Mouse (Mus musculus) hindbrain, embryonic 16.5 days (tissue): ENCODE measurements at regions not wholly inside any gene's neighbourhood (a gene's known extent, or its start where the extent isn't known, plus 50 kb on each side); places are given as distances from the start of the nearest gene placed in this dataset.

Experiments used
- ATAC-seq: fragments of 200-750 bp; cut with Nextera tagmentation; 2 replicates; pipeline ENCODE4 v1.8.0; 2017; ENCODE audit warnings: moderate TSS enrichment, moderate library complexity
- H3K27ac ChIP-seq: fragments of 300-500 bp; sonication (generic); 2 replicates; pipeline ENCODE4 v1.5.1; 2014; ENCODE audit warnings: low read depth, mild to moderate bottlenecking, control low read depth, low read length, moderate library complexity
- H3K27me3 ChIP-seq: fragments of 300-500 bp; sonication (generic); replicated peaks from 2 replicates; pipeline ENCODE4 v1.6.1; 2014; ENCODE audit warnings: low read length; ENCODE audit not compliant: control insufficient read depth, insufficient read depth
- H3K36me3 ChIP-seq: fragments of 300-500 bp; sonication (generic); 2 replicates; pipeline ENCODE4 v1.6.1; 2014; ENCODE audit warnings: mild to moderate bottlenecking, low read length, moderate library complexity, mixed read lengths; ENCODE audit not compliant: control insufficient read depth, insufficient read depth
- H3K4me1 ChIP-seq: fragments of 300-500 bp; sonication (generic); 2 replicates; pipeline ENCODE4 v1.6.1; 2014; ENCODE audit warnings: low read depth, low read length; ENCODE audit not compliant: control insufficient read depth, insufficient read depth
- H3K4me2 ChIP-seq: fragments of 300-500 bp; sonication (generic); 2 replicates; pipeline ENCODE4 v1.6.1; 2014; ENCODE audit warnings: mild to moderate bottlenecking, low read length, control low read depth, moderate library complexity
- H3K4me3 ChIP-seq: fragments of 300-500 bp; sonication (generic); 2 replicates; pipeline ENCODE4 v1.5.1; 2014; ENCODE audit warnings: mild to moderate bottlenecking, low read length, control low read depth, moderate library complexity
- H3K9ac ChIP-seq: fragments of 300-500 bp; sonication (generic); 2 replicates; pipeline ENCODE4 v1.6.1; 2014; ENCODE audit warnings: low read depth, mild to moderate bottlenecking, control low read depth, low read length, moderate library complexity
- H3K9me3 ChIP-seq: fragments of 300-500 bp; sonication (generic); 2 replicates; pipeline ENCODE4 v1.6.1; 2014; ENCODE audit warnings: mild to moderate bottlenecking, low read length, moderate library complexity; ENCODE audit not compliant: control insufficient read depth
- WGBS: fragments of 180-500 bp; shearing (Covaris S2); extraction: QIAGEN DNeasy Blood & Tissue Kit; methylation state at CpG from one replicate; pipeline ENCODE4 v1.1.7; 2014; 5-methylcytosine and 5-hydroxymethylcytosine counted together

GRCm38 (mm10) chr13:102352073-102352854 is 341.1 kb upstream of the Cd180 start:
- Histone ChIP-seq H3K27me3 (no peaks in the 10 kb centered on the region), H3K4me2 (no peak overlapping the region), H3K27ac (no peak overlapping the region), H3K9me3 (no peaks in the 10 kb centered on the region), H3K36me3 (no peaks in the 10 kb centered on the region), H3K9ac (no peak overlapping the region), H3K4me3 (no peak overlapping the region), H3K4me1 (no peaks in the 10 kb centered on the region)
- WGBS, result 73% methylated on average over 10 of the region's 10 CpGs
- no peak for ATAC-seq

GRCm38 (mm10) chr13:102355569-102355968 is 337.8 kb upstream of the Cd180 start:
- H3K36me3 ChIP-seq, result no peaks in the 10 kb centered on the region
- H3K4me2 ChIP-seq, result no peak overlapping the region
- no peak overlapping the region for H3K27ac ChIP-seq
- no peaks in the 10 kb centered on the region for H3K27me3 ChIP-seq
- H3K9ac ChIP-seq, result no peak overlapping the region
- ATAC-seq, result no peak
- no peak overlapping the region for H3K4me3 ChIP-seq
- WGBS, result 63% methylated on average over 1 of the region's 1 CpGs
- H3K9me3 ChIP-seq, result no peaks in the 10 kb centered on the region
- H3K4me1 ChIP-seq, result no peaks in the 10 kb centered on the region

GRCm38 (mm10) chr13:102372451-102373082 is 320.8 kb upstream of the Cd180 start:
- Histone ChIP-seq H3K9me3 (no peaks in the 10 kb centered on the region), H3K27me3 (no peaks in the 10 kb centered on the region), H3K36me3 (no peaks in the 10 kb centered on the region), H3K9ac (no peak overlapping the region), H3K4me2 (no peak overlapping the region), H3K4me3 (no peak overlapping the region), H3K27ac (no peak overlapping the region), H3K4me1 (no peaks in the 10 kb centered on the region)
- ATAC-seq, result peak; percentile 64; the same call in 1 of the 2 replicates
- WGBS, result 22% methylated on average over 4 of the region's 4 CpGs

- H3K36me3 ChIP-seq, result no peaks in the 10 kb centered on the region
- no peaks in the 10 kb centered on the region for H3K27me3 ChIP-seq
- WGBS, result 97% methylated on average over 2 of the region's 2 CpGs
- H3K4me2 ChIP-seq, result no peak overlapping the region
- H3K9ac ChIP-seq, result no peak overlapping the region
- H3K4me3 ChIP-seq, result no peak overlapping the region
- ATAC-seq, result no peak
- no peak overlapping the region for H3K27ac ChIP-seq
- no peaks in the 10 kb centered on the region for H3K4me1 ChIP-seq
- no peaks in the 10 kb centered on the region for H3K9me3 ChIP-seq
Measured at GRCm38 (mm10) chr13:102380667-102381066, 312.7 kb upstream of the Cd180 start.

GRCm38 (mm10) chr13:102391911-102392310 is 301.4 kb upstream of the Cd180 start:
- Histone ChIP-seq H3K9ac (no peak overlapping the region), H3K9me3 (no peaks in the 10 kb centered on the region), H3K36me3 (no peaks in the 10 kb centered on the region), H3K4me1 (no peaks in the 10 kb centered on the region), H3K4me2 (no peak overlapping the region), H3K4me3 (no peak overlapping the region), H3K27ac (no peak overlapping the region), H3K27me3 (no peaks in the 10 kb centered on the region)
- ATAC-seq, result no peak
- 89% methylated on average over 2 of the region's 2 CpGs for WGBS

GRCm38 (mm10) chr13:102392868-102393661 is 300.3 kb upstream of the Cd180 start:
- Histone ChIP-seq H3K36me3 (no peaks in the 10 kb centered on the region), H3K27ac (no peak overlapping the region), H3K4me3 (no peak overlapping the region), H3K27me3 (no peaks in the 10 kb centered on the region), H3K4me2 (no peak overlapping the region), H3K9me3 (no peaks in the 10 kb centered on the region), H3K4me1 (no peaks in the 10 kb centered on the region), H3K9ac (no peak overlapping the region)
- WGBS, result 19% methylated on average over 10 of the region's 10 CpGs
- no peak for ATAC-seq

GRCm38 (mm10) chr13:102393662-102393970 is 299.7 kb upstream of the Cd180 start:
- H3K4me3 ChIP-seq, result no peak overlapping the region
- no peaks in the 10 kb centered on the region for H3K9me3 ChIP-seq
- ATAC-seq, result no peak
- WGBS, result 42% methylated on average over 2 of the region's 2 CpGs
- no peaks in the 10 kb centered on the region for H3K27me3 ChIP-seq
- H3K36me3 ChIP-seq, result no peaks in the 10 kb centered on the region
- no peaks in the 10 kb centered on the region for H3K4me1 ChIP-seq
- H3K9ac ChIP-seq, result no peak overlapping the region
- no peak overlapping the region for H3K4me2 ChIP-seq
- no peak overlapping the region for H3K27ac ChIP-seq

DNA sequence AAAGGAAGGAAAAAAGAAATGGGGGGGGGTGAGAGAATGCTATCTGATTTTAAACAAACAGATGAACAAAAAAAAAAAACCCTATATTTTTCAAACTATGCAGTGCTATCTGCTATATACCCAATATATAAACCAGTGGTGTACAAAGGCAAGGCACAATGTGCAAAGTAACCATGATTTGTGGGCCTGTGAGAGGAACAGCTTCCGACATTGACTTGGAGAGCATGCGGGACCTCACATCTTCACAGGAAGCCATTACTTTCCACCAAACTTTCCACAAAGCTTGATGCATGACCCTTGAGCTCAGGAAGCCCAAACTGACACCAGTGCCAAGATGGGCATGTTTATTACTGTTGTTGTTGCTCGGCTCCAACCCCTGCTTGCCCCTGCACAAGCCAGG is 299.3 kb upstream of the Cd180 start:
- Histone ChIP-seq H3K9me3 (no peaks in the 10 kb centered on the region), H3K4me3 (no peak overlapping the region), H3K9ac (no peak overlapping the region), H3K27ac (no peak overlapping the region), H3K4me2 (no peak overlapping the region), H3K27me3 (no peaks in the 10 kb centered on the region), H3K36me3 (no peaks in the 10 kb centered on the region), H3K4me1 (no peaks in the 10 kb centered on the region)
- 81% methylated on average over 3 of the region's 3 CpGs for WGBS
- no peak for ATAC-seq

DNA sequence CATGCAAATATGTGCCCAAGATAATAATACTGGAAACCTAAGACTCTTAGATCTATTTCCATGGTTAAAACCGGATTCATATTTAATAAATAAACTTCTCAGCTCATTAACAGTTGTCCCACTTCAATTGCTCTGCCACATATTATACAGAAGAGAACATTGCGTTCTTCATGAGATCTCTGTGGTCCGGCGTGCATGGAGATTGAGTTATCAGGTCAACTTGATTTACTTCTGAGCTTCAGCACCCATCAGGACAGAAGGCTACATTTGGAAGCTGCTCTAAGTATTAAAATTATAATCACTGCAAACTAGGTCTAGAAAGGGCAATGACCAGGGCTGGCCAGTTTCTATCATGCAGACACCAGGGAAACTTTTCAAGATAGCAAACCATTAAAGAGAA is 295.9 kb upstream of the Cd180 start:
- Histone ChIP-seq H3K4me2 (no peak overlapping the region), H3K27ac (no peak overlapping the region), H3K36me3 (no peaks in the 10 kb centered on the region), H3K4me3 (no peak overlapping the region), H3K4me1 (no peaks in the 10 kb centered on the region), H3K9ac (no peak overlapping the region), H3K9me3 (no peaks in the 10 kb centered on the region), H3K27me3 (no peaks in the 10 kb centered on the region)
- no peak for ATAC-seq
- 93% methylated on average over 4 of the region's 4 CpGs for WGBS
